Mouse (Mus musculus): ENCODE measurements around the gene Rapgef3. TPM values are rescaled to one million over a fixed set of nuclear protein-coding genes. Genes with fewer than 3 reads are reported as not detected.

The Rapgef3 gene
- polyA plus RNA-seq (2012; rRNA removed), result 12.1 and 12.2 TPM in 2 replicates

DNA sequence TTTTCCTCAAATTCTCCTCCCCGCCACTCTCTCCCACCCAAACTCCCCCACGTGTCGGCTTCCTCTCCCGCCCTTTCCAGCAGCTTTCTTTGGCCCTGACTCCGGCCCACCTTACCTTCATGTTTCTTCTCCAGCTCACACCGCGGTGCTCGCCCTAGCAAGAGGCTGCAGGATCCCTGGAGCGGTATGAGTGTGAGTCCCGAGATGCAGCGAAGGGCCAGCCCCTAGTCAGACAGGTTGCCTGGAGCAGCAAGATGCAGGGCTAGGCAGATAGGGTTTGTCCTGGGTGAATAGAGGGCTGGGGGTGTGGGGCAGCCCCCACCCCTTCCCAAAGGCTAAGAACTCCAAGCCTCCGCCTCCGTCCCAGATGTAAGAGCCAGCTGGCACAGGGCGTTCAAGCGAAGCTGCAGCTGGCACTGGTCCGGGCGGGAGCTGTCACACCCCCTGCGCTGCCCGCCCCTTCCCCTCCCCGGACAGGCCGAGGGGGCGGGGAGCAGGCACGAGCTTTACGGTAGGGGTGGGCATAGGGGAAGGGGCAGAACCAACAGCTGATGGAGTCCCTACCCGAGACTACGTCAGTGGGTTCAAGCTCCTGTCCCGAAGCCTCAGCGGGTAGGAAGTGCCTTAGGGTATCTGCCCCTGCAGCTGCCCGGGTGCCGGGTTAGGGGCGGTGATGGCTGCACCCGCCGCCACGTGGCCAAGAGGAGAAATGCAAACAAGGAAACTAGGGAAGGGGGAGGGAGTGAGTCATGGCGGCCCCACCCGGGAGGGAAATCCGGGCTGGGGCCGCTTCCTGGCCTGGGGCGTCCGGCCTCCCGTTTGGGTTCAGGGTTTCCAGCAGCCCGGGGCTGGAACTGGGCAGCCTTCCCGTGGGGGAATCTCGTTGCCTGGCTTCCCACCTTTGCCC lies at the start of gene Rapgef3:
TSS of gene Rapgef3 (minus strand) at position 693 of the 907 bp plus-strand sequence.

DNA sequence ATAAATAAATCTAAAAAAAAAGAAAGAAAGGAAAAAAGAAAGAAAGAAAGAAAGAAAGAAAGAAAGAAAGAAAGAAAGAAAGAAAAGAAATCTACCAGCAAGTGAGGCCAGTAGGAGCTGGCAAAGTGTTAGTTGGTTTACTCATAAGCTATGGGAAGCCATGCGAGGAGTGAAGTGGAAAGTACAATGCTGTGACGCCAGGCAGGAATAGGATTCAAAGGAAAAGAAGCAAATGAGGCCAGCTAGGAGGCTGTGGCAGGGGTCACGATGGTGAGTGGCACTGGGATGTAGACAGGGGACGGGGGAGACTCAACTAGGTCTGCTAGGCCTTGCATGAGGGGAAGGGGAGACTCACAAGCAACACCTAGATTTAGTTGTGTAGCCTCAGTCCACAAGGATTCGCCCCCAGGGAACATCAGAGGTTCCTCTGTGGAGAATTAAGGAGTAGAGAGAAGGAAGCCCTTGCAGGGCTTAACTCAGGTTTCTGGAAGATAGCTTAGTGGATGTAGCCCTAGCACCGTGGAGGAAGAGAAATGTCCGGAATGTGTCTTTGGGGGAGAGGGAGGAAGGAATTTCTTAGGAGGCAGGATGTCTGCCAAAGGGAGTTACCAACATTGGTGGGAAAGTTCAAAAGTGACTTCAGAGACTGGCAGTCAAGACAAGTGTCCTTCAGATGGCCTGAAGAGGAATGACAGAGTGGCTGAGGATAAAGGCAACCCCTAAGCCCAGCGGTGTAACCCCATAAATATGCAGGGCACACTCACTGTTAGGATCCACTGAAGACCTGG lies 10.7 kb upstream of the Rapgef3 start, which contains the start of gene Slc48a1:
TSS of gene Slc48a1 (plus strand) at position 210 of the 788 bp plus-strand sequence.

DNA sequence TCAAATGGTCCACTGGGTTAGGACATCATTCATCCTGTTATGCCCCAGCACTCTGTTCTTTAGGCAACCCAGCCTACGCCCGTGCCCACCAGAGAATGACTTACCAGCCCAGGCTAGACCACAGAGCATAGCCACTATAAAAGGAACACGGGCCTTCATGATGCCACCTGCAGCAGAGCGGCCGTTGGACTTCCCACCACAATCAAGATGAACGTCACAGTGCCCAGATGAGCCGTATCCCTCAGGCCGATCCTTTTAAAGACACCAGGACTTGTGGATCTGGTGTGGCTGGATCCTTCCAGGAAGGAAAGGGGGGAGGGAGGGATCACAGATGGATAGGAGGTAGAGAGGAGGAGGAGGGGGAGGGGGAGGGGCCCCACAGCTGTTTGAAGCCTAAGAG lies 36.7 kb downstream of the Rapgef3 start, which contains the start of gene Endou:
TSS of gene Endou (minus strand) at position 229 of the 400 bp plus-strand sequence.

DNA sequence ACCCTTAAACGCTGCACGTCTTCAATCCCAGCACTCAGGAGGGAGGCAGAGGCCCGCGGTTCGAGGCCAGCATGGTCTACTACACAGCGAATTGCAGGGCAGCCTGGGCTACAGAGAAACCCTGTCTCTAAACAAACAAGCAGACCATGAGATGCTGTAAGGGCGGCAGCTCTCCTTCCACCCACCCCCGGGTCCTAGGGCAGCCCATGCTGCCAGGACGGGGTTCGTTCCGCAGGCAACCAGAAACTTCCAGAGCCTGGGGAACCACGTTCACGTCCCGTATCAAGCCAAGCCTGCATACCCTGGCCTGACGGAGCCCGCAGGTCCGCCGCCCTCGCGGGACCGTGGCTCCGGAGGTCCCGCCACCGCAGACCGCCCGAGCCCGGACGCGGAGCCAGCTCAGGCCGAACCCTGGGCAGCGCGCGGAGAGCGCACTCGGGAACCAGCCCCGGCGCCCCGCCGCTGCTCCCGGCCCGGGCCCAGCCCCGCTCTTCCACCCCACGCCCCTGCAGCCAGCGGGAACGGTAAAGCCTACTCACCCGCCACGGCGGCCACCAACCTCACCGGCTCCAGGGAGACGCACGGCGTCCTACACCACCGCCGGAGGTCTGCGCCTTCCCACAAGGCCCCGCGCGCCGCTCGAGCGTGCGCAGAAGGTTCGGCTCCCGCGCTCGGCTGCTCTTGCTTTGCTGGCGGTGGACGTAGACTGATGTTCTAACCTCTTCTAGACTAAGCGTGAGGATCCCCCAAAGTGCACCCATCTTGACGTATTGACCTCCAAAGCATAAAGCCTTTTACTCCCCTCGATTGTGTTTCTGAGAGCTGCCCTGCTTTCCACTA lies 62.3 kb downstream of the Rapgef3 start, which contains the start of gene Rpap3:
TSS of gene Rpap3 (minus strand) at position 615 of the 840 bp plus-strand sequence.

Other genes with a start within 250 kb of the Rapgef3 start
- gene Rpap3, start 62.1 kb downstream of the Rapgef3 start, polyA plus RNA-seq (2012; rRNA removed), result 0.42 and 0.44 TPM in 2 replicates
- 5.4 and 6.9 TPM in 2 replicates for gene Endou, start 36.6 kb downstream of the Rapgef3 start, polyA plus RNA-seq (2012; rRNA removed)
- gene Slc48a1, start 10.5 kb upstream of the Rapgef3 start, polyA plus RNA-seq (2012; rRNA removed), result 48.8 and 57.4 TPM in 2 replicates
- 26.2 and 28.8 TPM in 2 replicates for gene Hdac7, start 76.5 kb upstream of the Rapgef3 start, polyA plus RNA-seq (2012; rRNA removed)
- gene Vdr, start 142.7 kb upstream of the Rapgef3 start, polyA plus RNA-seq (2012; rRNA removed), result 1.2 and 1.6 TPM in 2 replicates
- 10.2 and 10.9 TPM in 2 replicates for gene Tmem106c, start 196.2 kb upstream of the Rapgef3 start, polyA plus RNA-seq (2012; rRNA removed)
- not detected in 2 replicates for gene Col2a1, start 236.7 kb upstream of the Rapgef3 start, polyA plus RNA-seq (2012; rRNA removed)